Mouse (Mus musculus): ENCODE measurements around the gene Itih5. TPM values are rescaled to one million over a fixed set of nuclear protein-coding genes. Genes with fewer than 3 reads are reported as not detected.

Gene Itih5
- polyA plus RNA-seq, 1 experiment from 2014 or later, result 35.4 TPM

DNA sequence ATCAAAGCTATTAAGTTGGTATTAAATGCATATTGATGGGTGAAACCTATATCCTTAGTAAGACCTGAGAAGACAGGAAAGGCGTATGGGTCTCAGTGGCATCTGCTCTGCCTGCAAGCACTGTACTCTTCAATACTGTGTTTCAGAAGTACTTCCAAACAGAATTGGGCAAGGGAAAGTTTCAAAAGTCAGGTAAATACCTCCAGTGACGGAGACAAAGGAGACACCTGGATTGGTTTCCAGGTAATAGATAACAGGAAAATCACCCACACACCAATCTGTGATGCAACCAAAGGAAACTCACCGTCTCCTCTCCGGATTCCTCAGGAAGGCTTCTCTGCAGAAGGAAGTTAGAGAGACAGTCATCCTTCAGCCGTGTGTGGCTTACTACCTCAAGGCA lies 25.9 kb upstream of the Itih5 start:
- H3K4me1 ChIP-seq (replicated peaks; ENCODE audit: control insufficient read depth, insufficient read depth), result no peaks in the 10 kb centered on the region
- no peaks in the 10 kb centered on the region for H3K36me3 ChIP-seq (ENCODE audit: control insufficient read depth, insufficient read depth, low read length)
- DNase-seq (ENCODE audit: low spot score), result no peak
- WGBS, result 81% methylated on average over 5 of the region's 5 CpGs
- TF ChIP-seq CTCF (IDR thresholded peaks at IDR 0.05; ENCODE audit: low read depth), result no peak
- no peak for TF ChIP-seq EP300 (optimal IDR thresholded peaks at IDR 0.05)
- H3K9me3 ChIP-seq (ENCODE audit: control insufficient read depth, low read length), result no peaks in the 10 kb centered on the region
- H3K4me3 ChIP-seq (ENCODE audit: low read depth, low read length), result no peak overlapping the region
- H3K9ac ChIP-seq (ENCODE audit: low read length), result no peak overlapping the region
- no peaks in the 10 kb centered on the region for H3K27me3 ChIP-seq (ENCODE audit: control insufficient read depth, insufficient read depth, low read length)
- ATAC-seq (ENCODE audit: low FRiP score, low TSS enrichment), result no peak
- H3K4me2 ChIP-seq (replicated peaks; ENCODE audit: low read depth), result no peak overlapping the region
- no peak overlapping the region for H3K27ac ChIP-seq (replicated peaks)

GRCm38 (mm10) chr2:10128571-10128970 lies 24.8 kb upstream of the Itih5 start:
- ATAC-seq (ENCODE audit: low FRiP score, low TSS enrichment), result peak; percentile 74
- H3K9ac ChIP-seq (ENCODE audit: low read length), result no peak overlapping the region
- TF ChIP-seq CTCF (IDR thresholded peaks at IDR 0.05; ENCODE audit: low read depth), result no peak
- no peak for TF ChIP-seq EP300 (optimal IDR thresholded peaks at IDR 0.05)
- H3K4me3 ChIP-seq (ENCODE audit: low read depth, low read length), result no peak overlapping the region
- no peaks in the 10 kb centered on the region for H3K9me3 ChIP-seq (ENCODE audit: control insufficient read depth, low read length)
- H3K27me3 ChIP-seq (ENCODE audit: control insufficient read depth, insufficient read depth, low read length), result no peaks in the 10 kb centered on the region
- H3K36me3 ChIP-seq (ENCODE audit: control insufficient read depth, insufficient read depth, low read length), result no peaks in the 10 kb centered on the region
- WGBS, result 56% methylated on average over 4 of the region's 4 CpGs
- H3K27ac ChIP-seq (replicated peaks), result no peak overlapping the region
- H3K4me2 ChIP-seq (replicated peaks; ENCODE audit: low read depth), result no peak overlapping the region
- no peaks in the 10 kb centered on the region for H3K4me1 ChIP-seq (replicated peaks; ENCODE audit: control insufficient read depth, insufficient read depth)
- DNase-seq (ENCODE audit: low spot score), result no peak

- Histone ChIP-seq H3K9me3 (ENCODE audit: control insufficient read depth, low read length) (no peaks in the 10 kb centered on the region), H3K4me2 (replicated peaks; ENCODE audit: low read depth) (peak overlapping the region; percentile 15; the same call in 1 of the 2 replicates), H3K36me3 (ENCODE audit: control insufficient read depth, insufficient read depth, low read length) (no peaks in the 10 kb centered on the region), H3K27ac (replicated peaks) (peak overlapping the region; percentile 41; the same call in 1 of the 2 replicates), H3K4me1 (replicated peaks; ENCODE audit: control insufficient read depth, insufficient read depth) (no peaks in the 10 kb centered on the region), H3K9ac (ENCODE audit: low read length) (no peak overlapping the region), H3K4me3 (ENCODE audit: low read depth, low read length) (no peak overlapping the region), H3K27me3 (ENCODE audit: control insufficient read depth, insufficient read depth, low read length) (no peaks in the 10 kb centered on the region)
- ATAC-seq (ENCODE audit: low FRiP score, low TSS enrichment), result peak; percentile 54; the same call in 1 of the 2 replicates
- TF ChIP-seq CTCF (IDR thresholded peaks at IDR 0.05; ENCODE audit: low read depth), result no peak
- no peak for TF ChIP-seq EP300 (optimal IDR thresholded peaks at IDR 0.05)
- 28% methylated on average over 8 of the region's 8 CpGs for WGBS
- DNase-seq (ENCODE audit: low spot score), result peak; percentile 27
Measured at GRCm38 (mm10) chr2:10130341-10130990, 22.9 kb upstream of the Itih5 start.

DNA sequence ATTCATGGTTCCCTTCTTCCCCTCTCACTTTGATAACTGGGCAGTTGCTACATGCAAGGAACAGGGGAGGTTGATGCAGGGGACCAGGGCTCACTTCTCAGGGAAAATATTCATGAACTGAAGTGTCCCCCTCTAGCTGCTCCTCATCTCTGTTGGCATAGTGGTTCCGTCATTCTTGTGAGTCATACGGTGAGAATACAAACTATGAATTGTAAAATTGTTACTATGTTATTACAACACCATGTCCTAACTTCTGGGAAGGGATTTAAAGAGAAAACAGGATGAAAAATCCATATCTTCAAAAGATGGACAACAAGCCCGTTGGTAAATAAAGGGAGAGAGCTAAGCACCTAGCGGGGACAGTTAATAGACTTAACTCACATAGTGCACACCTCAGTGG lies 22.1 kb upstream of the Itih5 start, which contains the start of gene Itih2:
Gene Itih2 (minus strand): TSS at position 101 of the 400 bp plus-strand sequence.
- H3K9ac ChIP-seq (ENCODE audit: low read length), result no peak within 1 kb of the TSS
- peak within 1 kb of the TSS; percentile 15; the same call in 1 of the 2 replicates for H3K4me2 ChIP-seq (replicated peaks; ENCODE audit: low read depth)
- no peak for ATAC-seq (ENCODE audit: low FRiP score, low TSS enrichment)
- H3K9me3 ChIP-seq (ENCODE audit: control insufficient read depth, low read length), result no peaks in the 10 kb centered on the region
- DNase-seq (ENCODE audit: low spot score), result no peak
- H3K27ac ChIP-seq (replicated peaks), result peak within 1 kb of the TSS; percentile 41; the same call in 1 of the 2 replicates
- no peaks in the 10 kb centered on the region for H3K36me3 ChIP-seq (ENCODE audit: control insufficient read depth, insufficient read depth, low read length)
- no peaks in the 10 kb centered on the region for H3K27me3 ChIP-seq (ENCODE audit: control insufficient read depth, insufficient read depth, low read length)
- 72% methylated on average over 4 of the region's 4 CpGs for WGBS
- no peaks in the 10 kb centered on the region for H3K4me1 ChIP-seq (replicated peaks; ENCODE audit: control insufficient read depth, insufficient read depth)
- no peak within 1 kb of the TSS for H3K4me3 ChIP-seq (ENCODE audit: low read depth, low read length)
- TF ChIP-seq EP300 (optimal IDR thresholded peaks at IDR 0.05) (no peak), CTCF (IDR thresholded peaks at IDR 0.05; ENCODE audit: low read depth) (no peak)

- no peak for ATAC-seq (ENCODE audit: low FRiP score, low TSS enrichment)
- Histone ChIP-seq H3K4me1 (replicated peaks; ENCODE audit: control insufficient read depth, insufficient read depth) (no peaks in the 10 kb centered on the region), H3K9ac (ENCODE audit: low read length) (no peak overlapping the region), H3K4me3 (ENCODE audit: low read depth, low read length) (no peak overlapping the region), H3K9me3 (ENCODE audit: control insufficient read depth, low read length) (no peaks in the 10 kb centered on the region), H3K27me3 (ENCODE audit: control insufficient read depth, insufficient read depth, low read length) (no peaks in the 10 kb centered on the region), H3K4me2 (replicated peaks; ENCODE audit: low read depth) (no peak overlapping the region), H3K36me3 (ENCODE audit: control insufficient read depth, insufficient read depth, low read length) (no peaks in the 10 kb centered on the region), H3K27ac (replicated peaks) (no peak overlapping the region)
- TF ChIP-seq CTCF (IDR thresholded peaks at IDR 0.05; ENCODE audit: low read depth) (no peak), EP300 (optimal IDR thresholded peaks at IDR 0.05) (no peak)
- no peak for DNase-seq (ENCODE audit: low spot score)
- whole genome bisulfite sequencing, result 86% methylated on average over 1 of the region's 1 CpGs
Measured at GRCm38 (mm10) chr2:10132128-10132527, 21.2 kb upstream of the Itih5 start.

DNA sequence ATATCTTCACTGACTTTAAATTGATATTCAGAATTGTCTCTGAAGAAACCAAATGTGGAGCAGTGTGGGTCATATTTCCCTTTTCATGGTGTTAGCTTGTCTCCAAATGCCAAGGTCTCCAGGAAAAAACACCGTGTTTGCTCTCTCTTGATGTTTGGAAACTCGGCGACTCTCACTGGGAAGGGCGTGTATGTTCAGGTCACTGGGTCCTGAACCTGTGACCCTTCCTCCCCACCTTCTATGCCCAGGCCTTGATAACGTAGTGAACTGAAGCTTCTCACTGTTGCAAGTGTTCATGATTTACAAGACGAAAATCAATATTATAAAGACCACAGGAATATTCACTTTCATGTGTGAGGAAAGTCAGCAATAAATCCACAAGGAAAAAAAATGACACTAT lies 19.4 kb upstream of the Itih5 start:
- Histone ChIP-seq H3K9me3 (ENCODE audit: control insufficient read depth, low read length) (no peaks in the 10 kb centered on the region), H3K36me3 (ENCODE audit: control insufficient read depth, insufficient read depth, low read length) (no peaks in the 10 kb centered on the region), H3K27ac (replicated peaks) (no peak overlapping the region), H3K4me2 (replicated peaks; ENCODE audit: low read depth) (no peak overlapping the region), H3K4me1 (replicated peaks; ENCODE audit: control insufficient read depth, insufficient read depth) (no peaks in the 10 kb centered on the region), H3K27me3 (ENCODE audit: control insufficient read depth, insufficient read depth, low read length) (no peaks in the 10 kb centered on the region), H3K9ac (ENCODE audit: low read length) (no peak overlapping the region), H3K4me3 (ENCODE audit: low read depth, low read length) (no peak overlapping the region)
- TF ChIP-seq EP300 (optimal IDR thresholded peaks at IDR 0.05) (no peak), CTCF (IDR thresholded peaks at IDR 0.05; ENCODE audit: low read depth) (no peak)
- DNase-seq (ENCODE audit: low spot score), result no peak
- WGBS, result 53% methylated on average over 6 of the region's 6 CpGs
- no peak for ATAC-seq (ENCODE audit: low FRiP score, low TSS enrichment)

Measured in stomach, postnatal 0 days (tissue).